Mouse (Mus musculus): ENCODE measurements around the gene Vmn2r87.
"Not testable (repeated sequence)": the region's sequence is repeated elsewhere in the genome, so short reads cannot be mapped to it uniquely, and the experiment has no call there.

Vmn2r87 gene

GRCm38 (mm10) chr10:130497296-130497695 is at the start of gene Vmn2r87:
TSS of gene Vmn2r87 (minus strand) at chr10:130497396.
- DNase-seq (ENCODE audit: low spot score in 2 of 2) = no peak

- not testable (repeated sequence) for DNase-seq (ENCODE audit: low spot score in 2 of 2)
Observed at GRCm38 (mm10) chr10:130544331-130544730, 47.1 kb upstream of the Vmn2r87 start.

GRCm38 (mm10) chr10:130541931-130542691 is 44.9 kb upstream of the Vmn2r87 start:
- DNase-seq (ENCODE audit: low spot score in 2 of 2) = peak; percentile 81 to 88

GRCm38 (mm10) chr10:130536101-130536500 is 38.9 kb upstream of the Vmn2r87 start:
- no peak for DNase-seq (ENCODE audit: low spot score in 2 of 2)

GRCm38 (mm10) chr10:130527926-130528325 is 30.7 kb upstream of the Vmn2r87 start:
- no peak for DNase-seq (ENCODE audit: low spot score in 2 of 2)

- peak; percentile 5 to 13 for DNase-seq (ENCODE audit: low spot score in 2 of 2)
Observed at GRCm38 (mm10) chr10:130470311-130470760, 26.9 kb downstream of the Vmn2r87 start.

- not testable (repeated sequence) for DNase-seq (ENCODE audit: low spot score in 2 of 2)
Observed at GRCm38 (mm10) chr10:130455950-130456349, 41.2 kb downstream of the Vmn2r87 start, which contains the start of gene Vmn2r86. TSS of gene Vmn2r86 (minus strand) at chr10:130456050.

GRCm38 (mm10) chr10:130444776-130445175 is 52.4 kb downstream of the Vmn2r87 start:
- no peak for DNase-seq (ENCODE audit: low spot score in 2 of 2)

- not testable (repeated sequence) for DNase-seq (ENCODE audit: low spot score in 2 of 2)
Observed at GRCm38 (mm10) chr10:130434185-130434898, 62.9 kb downstream of the Vmn2r87 start.

- not testable (repeated sequence) for DNase-seq (ENCODE audit: low spot score in 2 of 2)
Observed at GRCm38 (mm10) chr10:130429603-130430002, 67.6 kb downstream of the Vmn2r87 start, which contains the start of gene Vmn2r85. TSS of gene Vmn2r85 (minus strand) at chr10:130429703.

- DNase-seq (ENCODE audit: low spot score in 2 of 2) = not testable (repeated sequence)
Observed at GRCm38 (mm10) chr10:130422368-130422767, 74.8 kb downstream of the Vmn2r87 start.
